Comparison of ENCODE assay signal across 8 mouse cellular contexts in genomic region chr2:32586871-32587351, GRCm38 (mm10). TPM values are rescaled to one million over a fixed set of nuclear protein-coding genes. Genes with fewer than 3 reads are reported as not detected.
A peak's percentile ranks its signal among the peaks of the same experiment; 100 is the strongest.
DNase-seq lines count a peak whose midpoint lies in the region.

St6galnac4 (plus strand) TSS chr2:32587095.

- H3K27me3 ChIP-seq in hindbrain, embryonic 10.5 days (ENCODE audit: insufficient read depth, poor library complexity, severe bottlenecking), result peaks cover 32% of the 10 kb centered on the region

- WGBS in hindbrain, embryonic 10.5 days, result under 1% methylated on average over 38 of the region's 38 CpGs

- peak; percentile 98 for DNase-seq in NIH3T3 (ENCODE audit: low read depth)
- DNase-seq in cerebellum, adult 9-11 months, result peak; percentile 92
- peak; percentile 80 to 91 for DNase-seq in frontal cortex, adult 2 months (ENCODE audit: extremely low spot score in 1 of 2, low spot score in 1 of 2)
- DNase-seq in hindbrain, embryonic 10.5 days (ENCODE audit: low spot score), result peak; percentile 95
- peak; percentile 88 to 93 for DNase-seq in layer of hippocampus, postnatal 10 days (ENCODE audit: low spot score in 2 of 2)
- DNase-seq in lung, postnatal 10 days, result peak; percentile 97
- DNase-seq in ovary, postnatal 14 days (ENCODE audit: low spot score), result peak; percentile 77
- peak; percentile 95 for DNase-seq in thymus, postnatal 14 days

- H3K4me3 ChIP-seq in hindbrain, embryonic 10.5 days, result peak within 1 kb of the TSS; percentile 63

- no peaks in the 10 kb centered on the region for H3K9me3 ChIP-seq in hindbrain, embryonic 10.5 days

- peak within 1 kb of the TSS; percentile 84 for H3K27ac ChIP-seq in hindbrain, embryonic 10.5 days

- H3K36me3 ChIP-seq in hindbrain, embryonic 10.5 days, result no peaks in the 10 kb centered on the region

- H3K4me1 ChIP-seq in hindbrain, embryonic 10.5 days (replicated peaks), result peaks cover 51% of the 10 kb centered on the region

RNA-seq across cellular contexts. Expression of gene St6galnac4, which starts in this region (rescaled TPM):
- polyA plus RNA-seq in frontal cortex, adult 2 months (2012; rRNA removed), result 32.4 and 34.4 TPM in 2 replicates
- polyA plus RNA-seq in hindbrain, embryonic 10.5 days (2016; fragmentation: Nextera tagmentation; extraction: Ambion mirVana), result 19.8 and 21.0 TPM in 2 replicates
- 10 to 100 TPM; 41.9 to 47.1 TPM for total RNA-seq in layer of hippocampus, postnatal 10 days (2021)

Comparison
In these comparisons a context has a peak if more than half of its experiments do, and no peak if none do; other contexts are left out.
1. Peak in every context shown above with its lines: DNase-seq, H3K4me3 ChIP-seq and H3K27ac ChIP-seq.